Mouse (Mus musculus) C2C12 (cell line): ENCODE results near the gene Arf3. TPM values are rescaled to one million over a fixed set of nuclear protein-coding genes. Genes with fewer than 3 reads are reported as not detected.

Experiments
- H3K27me3 ChIP-seq: one replicate; pipeline ENCODE4 v1.6.1; 2011; ENCODE audit not compliant: control insufficient read depth, insufficient read depth, insufficient read length
- H3K36me3 ChIP-seq: one replicate; pipeline ENCODE4 v1.6.1; 2011; ENCODE audit not compliant: control insufficient read depth, insufficient read depth
- H3K4me3 ChIP-seq: one replicate; pipeline ENCODE4 v1.5.1; 2011; ENCODE audit warnings: mild to moderate bottlenecking, control low read depth; ENCODE audit not compliant: poor library complexity, insufficient read depth, severe bottlenecking
- H3K79me2 ChIP-seq: one replicate; pipeline ENCODE4 v1.6.1; 2011; ENCODE audit not compliant: control insufficient read depth, insufficient read depth
- H3K79me3 ChIP-seq: one replicate; pipeline ENCODE4 v1.6.1; 2011; ENCODE audit warnings: low read depth, control low read depth
- H3ac ChIP-seq: one replicate; pipeline ENCODE3; 2011; ENCODE audit warnings: low read depth; ENCODE audit not compliant: control insufficient read depth, insufficient read length
- CEBPB ChIP-seq: IDR thresholded peaks from one replicate; pipeline ENCODE4 v1.6.1; 2011; ENCODE audit warnings: low read depth, mild to moderate bottlenecking, control low read depth, moderate library complexity
- CTCF ChIP-seq: IDR thresholded peaks from one replicate; pipeline ENCODE4 v1.5.1; 2011; ENCODE audit not compliant: control insufficient read depth, insufficient read depth, insufficient read length
- FOSL1 ChIP-seq: IDR thresholded peaks from one replicate; pipeline ENCODE4 v1.8.0; 2011; ENCODE audit warnings: mild to moderate bottlenecking, low read length; ENCODE audit not compliant: poor library complexity, insufficient read depth, severe bottlenecking
- MAX ChIP-seq: IDR thresholded peaks from one replicate; pipeline ENCODE4 v1.6.1; 2011; ENCODE audit warnings: mild to moderate bottlenecking, control low read depth
- MYOD1 ChIP-seq: IDR thresholded peaks from one replicate; pipeline ENCODE4 v1.6.1; 2011; ENCODE audit warnings: low read depth; ENCODE audit not compliant: control insufficient read depth, insufficient read length
- MYOG ChIP-seq: IDR thresholded peaks from one replicate; pipeline ENCODE4 v1.6.1; 2011; ENCODE audit not compliant: control insufficient read depth, insufficient read length; ENCODE audit errors: extremely low read depth
- USF1 ChIP-seq: IDR thresholded peaks from one replicate; pipeline ENCODE4 v1.6.1; 2011; ENCODE audit warnings: low read depth, mild to moderate bottlenecking, control low read depth, moderate library complexity
- polyA plus RNA-seq: library from polyadenylated mRNA; unstranded; fragments of >200 nt; fragmentation: generic; extraction: Trizol; gene quantifications from one replicate; pipeline ENCODE4 v1.2.1, GENCODE M21; 2012; ENCODE audit warnings: missing spikeins

Arf3 gene
- polyA plus RNA-seq, 1 experiment, result 126 TPM

DNA sequence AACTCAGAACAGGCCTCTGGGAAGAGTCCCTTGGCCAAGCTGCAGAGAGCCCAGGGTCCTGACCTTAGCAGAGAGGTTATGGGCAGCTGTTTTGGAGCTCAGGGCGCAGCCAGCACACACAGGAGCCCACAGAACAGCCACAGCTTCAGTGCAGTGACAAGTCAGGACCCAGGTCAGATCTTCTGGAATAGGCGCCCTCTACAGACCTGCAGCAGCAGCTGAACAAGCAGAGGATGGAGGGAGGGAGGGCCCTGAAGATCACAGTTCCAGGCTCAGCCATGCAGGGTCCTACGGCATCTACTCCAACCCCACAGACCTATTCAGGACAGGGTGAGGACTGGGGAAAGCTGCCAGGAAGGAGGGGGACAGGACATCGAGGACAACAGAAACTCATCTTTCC, 24.2 kb downstream of the Arf3 start:
- H3K79me2 ChIP-seq, result peaks cover 18% of the 10 kb centered on the region
- TF ChIP-seq CTCF, result no peak
- no peak for TF ChIP-seq CEBPB
- no peak for TF ChIP-seq MYOD1
- no peak for TF ChIP-seq FOSL1
- TF ChIP-seq USF1, result no peak
- no peak for TF ChIP-seq MYOG
- TF ChIP-seq MAX, result no peak
- H3K27me3 ChIP-seq, result no peaks in the 10 kb centered on the region
- peaks cover 86% of the 10 kb centered on the region for H3K36me3 ChIP-seq
- no peak overlapping the region for H3K4me3 ChIP-seq
- H3K79me3 ChIP-seq, result peaks cover 10% of the 10 kb centered on the region
- H3ac ChIP-seq, result no peak overlapping the region

DNA sequence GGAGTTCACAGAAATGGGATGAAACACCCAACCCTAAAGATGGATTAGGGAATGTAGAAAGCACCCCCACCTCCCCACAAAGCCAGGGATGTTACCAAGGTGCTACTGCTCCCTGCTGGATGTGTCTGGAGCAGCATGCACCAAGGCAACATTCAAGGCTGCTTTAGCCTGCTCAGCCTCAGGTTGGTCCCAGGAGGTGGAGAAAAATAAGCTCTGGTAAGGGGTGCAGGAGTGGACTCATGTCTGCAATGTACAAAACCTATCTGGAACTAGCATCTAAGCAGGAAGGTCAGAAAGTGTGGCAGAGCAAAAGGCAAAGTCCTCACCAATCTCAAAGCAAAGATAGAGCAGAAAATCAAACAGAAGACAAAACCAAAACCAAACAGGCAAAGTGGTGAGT, 25.1 kb downstream of the Arf3 start:
- Histone ChIP-seq H3K27me3 (no peaks in the 10 kb centered on the region), H3K79me2 (peaks cover 9% of the 10 kb centered on the region), H3K36me3 (peaks cover 78% of the 10 kb centered on the region), H3K4me3 (no peak overlapping the region), H3K79me3 (peaks cover 4% of the 10 kb centered on the region), H3ac (no peak overlapping the region)
- no peak for TF ChIP-seq CEBPB
- peak; percentile 28 for TF ChIP-seq CTCF

DNA sequence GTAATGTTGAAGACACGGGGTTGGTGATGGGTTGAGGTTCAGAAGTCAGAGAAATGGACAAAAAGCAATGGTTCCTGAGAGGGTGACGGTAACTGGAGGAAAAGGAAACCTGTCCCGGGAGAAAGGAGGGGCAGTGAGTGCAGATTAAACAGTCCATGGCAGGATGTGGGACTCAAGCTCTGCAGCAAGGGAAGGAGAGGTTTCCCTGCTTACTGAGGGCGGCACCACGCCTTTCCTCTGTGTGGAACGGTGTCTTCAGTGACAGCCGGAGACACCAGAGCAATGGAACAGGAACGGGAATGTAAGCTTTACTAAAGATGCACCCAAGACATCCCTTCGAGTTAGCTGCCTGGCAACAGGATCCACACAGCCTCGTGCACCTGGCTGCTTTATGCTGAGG, 26.5 kb downstream of the Arf3 start:
- H3K27me3 ChIP-seq, result no peaks in the 10 kb centered on the region
- H3K36me3 ChIP-seq, result peaks cover 64% of the 10 kb centered on the region
- no peaks in the 10 kb centered on the region for H3K79me2 ChIP-seq
- H3ac ChIP-seq, result no peak overlapping the region
- no peak overlapping the region for H3K4me3 ChIP-seq
- no peak for TF ChIP-seq CTCF
- no peak for TF ChIP-seq MYOG
- TF ChIP-seq CEBPB, result no peak
- no peak for TF ChIP-seq FOSL1
- TF ChIP-seq MYOD1, result no peak
- TF ChIP-seq USF1, result no peak
- TF ChIP-seq MAX, result no peak
- no peaks in the 10 kb centered on the region for H3K79me3 ChIP-seq

DNA sequence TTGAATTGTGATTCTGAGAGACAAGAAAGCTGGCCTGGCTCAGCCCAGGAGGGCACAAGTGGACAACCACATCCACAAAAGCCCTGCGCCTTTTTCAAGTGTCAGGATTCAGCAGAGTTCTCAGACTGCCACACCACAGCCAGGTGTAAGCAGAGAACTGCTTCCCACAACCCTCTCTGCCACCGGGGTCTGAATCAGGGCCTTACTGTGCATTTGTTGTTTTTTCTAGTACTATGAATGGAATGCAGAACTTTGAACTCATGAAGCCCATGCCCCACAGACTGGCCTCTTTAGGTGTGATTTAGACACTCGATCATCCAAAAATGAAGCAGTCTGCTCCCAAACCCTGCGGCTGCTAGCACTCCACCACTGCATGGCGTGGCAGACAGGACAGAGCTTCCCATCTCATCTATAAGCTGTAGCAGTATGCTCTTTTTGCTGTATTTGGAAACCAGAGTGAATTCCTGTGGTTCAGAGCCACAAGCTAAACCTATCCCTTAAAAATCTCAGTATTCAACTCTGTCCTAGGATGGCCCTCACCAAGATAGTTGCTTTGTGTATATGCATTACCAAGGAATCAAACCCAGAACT, 28.9 kb downstream of the Arf3 start:
- Histone ChIP-seq H3K27me3 (no peaks in the 10 kb centered on the region), H3ac (no peak overlapping the region), H3K79me3 (no peaks in the 10 kb centered on the region), H3K79me2 (no peaks in the 10 kb centered on the region), H3K36me3 (peaks cover 41% of the 10 kb centered on the region), H3K4me3 (no peak overlapping the region)
- TF ChIP-seq USF1 (no peak), CTCF (no peak), MYOD1 (no peak), MAX (no peak), MYOG (no peak), FOSL1 (no peak), CEBPB (no peak)

DNA sequence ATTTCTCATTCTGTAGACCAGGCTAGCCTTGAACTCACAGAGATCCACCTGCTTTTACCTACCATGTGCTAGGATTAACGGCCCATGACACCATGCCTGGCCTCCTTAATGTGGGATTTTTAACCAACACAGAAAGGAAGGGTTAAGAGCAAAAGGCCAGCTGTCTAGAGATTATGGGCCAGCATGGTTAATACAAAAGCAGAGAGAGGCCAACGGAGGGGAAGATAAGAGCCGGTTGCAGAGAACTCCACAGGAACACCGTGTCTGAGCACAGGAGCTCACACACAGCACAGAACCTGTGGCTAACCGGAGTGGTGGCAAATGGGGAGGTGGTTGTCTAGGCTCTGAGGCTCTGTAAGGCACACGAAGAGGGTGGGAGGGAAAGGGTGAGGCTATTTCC, 29.6 kb downstream of the Arf3 start:
- Histone ChIP-seq H3K79me2 (no peaks in the 10 kb centered on the region), H3K27me3 (no peaks in the 10 kb centered on the region), H3K36me3 (peaks cover 34% of the 10 kb centered on the region), H3K79me3 (no peaks in the 10 kb centered on the region), H3K4me3 (no peak overlapping the region), H3ac (no peak overlapping the region)
- TF ChIP-seq USF1 (no peak), MYOG (no peak), CTCF (no peak), FOSL1 (no peak), MYOD1 (no peak), MAX (no peak), CEBPB (no peak)

DNA sequence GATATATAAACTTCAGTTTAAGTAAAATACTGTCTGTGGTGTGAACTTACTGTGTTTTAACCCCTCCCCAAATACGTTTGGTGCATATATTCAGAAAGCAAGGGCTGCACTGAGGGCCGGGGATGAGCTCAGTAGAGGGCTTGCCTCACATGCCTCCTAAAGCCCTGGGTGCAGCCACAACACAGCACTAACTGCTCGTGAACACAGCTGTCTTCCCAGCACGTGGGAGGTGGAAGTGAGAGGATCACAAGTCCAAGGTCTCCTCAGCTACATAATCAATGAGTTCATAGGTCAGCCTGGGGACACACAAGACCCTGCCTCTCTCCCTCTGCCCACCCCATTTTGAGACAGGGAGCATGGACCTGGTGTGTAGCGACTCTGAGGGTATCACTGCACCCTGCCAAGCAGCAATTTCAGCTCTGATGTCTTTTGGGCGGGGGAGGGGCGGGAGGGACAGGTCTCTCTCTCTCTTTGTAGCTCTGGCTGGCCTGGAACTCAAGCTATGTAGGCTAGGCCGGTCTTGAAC, 30.9 kb downstream of the Arf3 start:
- H3K79me2 ChIP-seq, result no peaks in the 10 kb centered on the region
- H3K27me3 ChIP-seq, result no peaks in the 10 kb centered on the region
- no peaks in the 10 kb centered on the region for H3K79me3 ChIP-seq
- TF ChIP-seq FOSL1 (no peak), CEBPB (no peak), CTCF (no peak), MYOG (no peak), USF1 (no peak)
- H3ac ChIP-seq, result no peak overlapping the region
- no peak overlapping the region for H3K4me3 ChIP-seq
- peaks cover 21% of the 10 kb centered on the region for H3K36me3 ChIP-seq
